Mouse (Mus musculus): ENCODE measurements around the gene Zfp410. TPM values are rescaled to one million over a fixed set of nuclear protein-coding genes. Genes with fewer than 3 reads are reported as not detected.

Zfp410 gene
- polyA plus RNA-seq, 1 experiment from 2014 or later: 82.1 TPM

DNA sequence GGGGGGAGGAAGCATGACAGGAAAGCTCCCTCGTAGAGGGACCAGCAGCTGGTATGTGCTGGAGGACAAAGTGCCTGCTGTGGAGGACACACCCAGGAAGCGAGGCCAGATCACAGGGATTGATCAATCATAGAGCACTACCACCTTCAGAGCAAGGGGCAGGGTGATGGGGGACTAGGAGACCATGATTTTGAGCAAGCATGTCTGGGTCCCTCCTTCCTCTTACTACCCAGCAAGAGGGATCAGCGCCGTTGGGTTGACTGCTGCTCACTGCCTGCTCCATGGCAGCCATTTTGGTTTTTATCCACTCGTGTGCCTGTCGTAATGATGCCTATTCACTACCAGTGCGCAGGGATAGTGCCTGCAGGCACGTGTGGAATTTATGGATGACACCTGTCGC lies 47.6 kb downstream of the Zfp410 start:
- Histone ChIP-seq H3K27me3 (no peaks in the 10 kb centered on the region), H3K9me3 (no peaks in the 10 kb centered on the region), H3K4me1 (replicated peaks) (peaks cover 24% of the 10 kb centered on the region), H3K9ac (no peak overlapping the region), H3K27ac (replicated peaks) (no peak overlapping the region), H3K4me2 (no peak overlapping the region), H3K36me3 (peaks cover 25% of the 10 kb centered on the region), H3K4me3 (no peak overlapping the region)
- ATAC-seq (ENCODE audit: low read depth): no peak
- WGBS: 78% methylated on average over 9 of the region's 9 CpGs

DNA sequence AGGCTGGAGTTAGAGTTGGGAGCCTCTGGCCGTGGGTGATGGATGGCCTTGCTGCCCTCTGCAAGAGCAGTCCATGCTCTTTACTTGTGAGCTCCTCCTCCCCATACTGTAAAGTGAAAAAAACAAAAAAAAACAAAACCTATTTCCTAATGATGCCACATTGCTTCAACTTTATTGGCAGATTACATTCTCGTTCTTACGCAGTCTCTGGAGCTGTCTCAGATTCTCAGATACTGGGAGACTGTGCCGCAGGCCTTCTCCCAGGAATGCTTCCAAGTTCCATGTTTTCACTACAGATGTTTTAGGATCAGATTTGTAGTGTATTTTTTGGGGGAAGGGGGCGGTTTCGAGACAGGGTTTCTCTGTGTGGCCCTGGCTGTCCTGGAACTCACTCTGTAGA lies 48.5 kb downstream of the Zfp410 start:
- H3K4me2 ChIP-seq: no peak overlapping the region
- WGBS: 97% methylated on average over 6 of the region's 6 CpGs
- H3K9ac ChIP-seq: no peak overlapping the region
- H3K36me3 ChIP-seq: peaks cover 33% of the 10 kb centered on the region
- H3K27ac ChIP-seq (replicated peaks): no peak overlapping the region
- peaks cover 24% of the 10 kb centered on the region for H3K4me1 ChIP-seq (replicated peaks)
- ATAC-seq (ENCODE audit: low read depth): no peak
- no peak overlapping the region for H3K4me3 ChIP-seq
- no peaks in the 10 kb centered on the region for H3K27me3 ChIP-seq
- H3K9me3 ChIP-seq: no peaks in the 10 kb centered on the region

DNA sequence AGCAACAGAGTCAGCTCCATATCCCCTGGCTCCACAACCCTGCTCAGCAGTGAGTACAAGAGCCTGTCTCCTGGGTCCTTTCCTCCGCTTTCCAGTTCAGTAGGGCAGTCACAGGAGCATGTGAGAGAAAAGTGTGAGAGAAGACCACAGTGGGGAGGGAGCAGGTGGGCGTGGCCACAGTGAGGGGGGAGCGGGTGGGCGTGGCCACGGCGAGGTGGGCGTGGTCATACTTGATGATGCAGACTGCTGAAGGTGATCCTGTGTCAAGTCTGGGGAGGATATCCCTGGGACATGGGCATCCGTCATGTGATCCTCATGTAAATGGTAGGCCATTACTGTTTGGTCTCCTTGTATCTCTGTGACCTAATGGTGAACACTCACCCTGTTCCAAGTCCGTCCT lies 50.3 kb downstream of the Zfp410 start:
- no peak overlapping the region for H3K9ac ChIP-seq
- H3K27me3 ChIP-seq: no peaks in the 10 kb centered on the region
- no peak overlapping the region for H3K27ac ChIP-seq (replicated peaks)
- H3K9me3 ChIP-seq: no peaks in the 10 kb centered on the region
- ATAC-seq (ENCODE audit: low read depth): no peak
- H3K4me3 ChIP-seq: no peak overlapping the region
- peaks cover 52% of the 10 kb centered on the region for H3K36me3 ChIP-seq
- H3K4me1 ChIP-seq (replicated peaks): peaks cover 13% of the 10 kb centered on the region
- WGBS: 62% methylated on average over 9 of the region's 9 CpGs
- no peak overlapping the region for H3K4me2 ChIP-seq

DNA sequence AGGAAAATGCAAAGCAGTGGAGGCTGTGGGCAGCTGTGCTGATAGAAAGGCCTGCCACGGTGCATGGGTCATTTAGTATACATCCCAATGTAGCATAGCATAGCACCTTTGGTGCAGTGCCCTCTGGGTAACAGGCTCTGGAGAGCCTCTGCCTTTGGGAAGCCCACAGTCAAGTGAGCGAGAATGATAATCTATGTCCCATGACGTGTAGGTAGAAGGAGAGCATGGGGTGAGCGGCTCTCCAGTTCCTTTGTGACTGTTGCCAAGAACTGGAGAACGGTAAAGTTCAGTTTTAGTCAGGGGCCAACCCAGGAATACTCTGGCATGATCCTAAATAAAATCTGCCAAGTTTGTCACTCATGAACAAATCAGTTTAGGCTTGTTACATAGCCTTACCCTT lies 55.0 kb downstream of the Zfp410 start:
- peaks cover 80% of the 10 kb centered on the region for H3K36me3 ChIP-seq
- ATAC-seq (ENCODE audit: low read depth): no peak
- WGBS: 92% methylated on average over 5 of the region's 5 CpGs

DNA sequence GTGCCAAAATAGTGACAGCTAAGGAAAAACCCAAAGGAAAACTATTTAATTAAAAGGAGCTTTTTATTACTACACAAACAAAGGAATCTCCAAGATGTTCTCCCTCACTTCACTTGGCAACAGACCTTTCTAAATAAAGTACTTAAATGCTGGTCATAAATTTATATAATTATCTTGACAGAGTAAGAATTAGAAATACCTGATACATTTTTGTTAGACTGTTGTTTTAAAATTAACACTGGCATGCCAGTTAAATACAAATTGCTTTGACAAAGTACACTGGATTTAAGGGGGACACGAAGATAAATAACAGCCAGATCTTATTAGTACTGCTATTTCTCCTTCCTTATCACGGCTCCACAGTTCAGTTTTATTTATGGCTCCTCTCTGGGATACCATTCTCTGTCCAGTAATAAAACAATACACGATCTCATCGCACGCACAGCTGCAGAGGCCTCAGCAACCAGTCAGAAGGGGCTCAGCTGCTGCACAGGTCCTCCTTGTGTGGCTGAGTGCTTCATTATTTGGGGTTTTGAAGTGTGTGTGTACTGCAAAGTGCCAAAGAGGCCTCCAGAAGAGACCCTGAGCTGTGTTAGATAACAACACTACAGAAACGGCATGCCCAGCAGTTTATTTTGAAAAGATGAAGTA lies 57.3 kb downstream of the Zfp410 start:
- Histone ChIP-seq H3K27me3 (no peaks in the 10 kb centered on the region), H3K4me3 (no peak overlapping the region), H3K9me3 (no peaks in the 10 kb centered on the region), H3K9ac (no peak overlapping the region), H3K4me2 (no peak overlapping the region), H3K36me3 (peaks cover 59% of the 10 kb centered on the region), H3K27ac (replicated peaks) (peak overlapping the region; percentile 80), H3K4me1 (replicated peaks) (peaks cover 15% of the 10 kb centered on the region)
- ATAC-seq (ENCODE audit: low read depth): peak; percentile 75
- WGBS: 31% methylated on average over 6 of the region's 6 CpGs

More for the DNA sequence above, 55.0 kb downstream of the Zfp410 start:
- Histone ChIP-seq H3K4me1 (replicated peaks) (peaks cover 15% of the 10 kb centered on the region), H3K4me3 (no peak overlapping the region), H3K27me3 (no peaks in the 10 kb centered on the region), H3K4me2 (no peak overlapping the region), H3K9me3 (no peaks in the 10 kb centered on the region), H3K9ac (no peak overlapping the region), H3K27ac (replicated peaks) (no peak overlapping the region)

DNA sequence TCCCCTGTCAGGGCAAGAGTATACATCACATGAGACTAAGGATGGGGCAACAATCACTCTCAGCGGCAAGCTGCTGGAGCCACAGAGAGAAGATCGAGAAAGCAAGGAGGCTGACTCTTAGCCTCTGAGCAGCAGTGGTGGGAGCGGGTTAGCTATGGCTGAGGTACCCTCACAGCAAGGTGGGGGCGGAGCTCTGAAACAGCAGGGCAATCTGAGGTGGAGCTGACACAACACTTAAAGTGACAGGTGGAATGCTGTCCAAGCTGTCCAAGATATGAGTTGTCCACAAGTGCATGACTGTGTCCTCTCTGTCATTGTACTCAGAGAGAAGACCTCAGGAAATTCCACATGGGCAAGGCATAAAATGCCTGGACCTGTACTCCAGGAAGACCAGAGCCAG lies 65.7 kb downstream of the Zfp410 start:
- Histone ChIP-seq H3K27me3 (no peaks in the 10 kb centered on the region), H3K36me3 (peaks cover 15% of the 10 kb centered on the region; the same call in 1 of the 2 replicates), H3K4me3 (no peak overlapping the region), H3K9ac (no peak overlapping the region), H3K4me1 (replicated peaks) (no peaks in the 10 kb centered on the region), H3K4me2 (no peak overlapping the region), H3K27ac (replicated peaks) (no peak overlapping the region), H3K9me3 (no peaks in the 10 kb centered on the region)
- no peak for ATAC-seq (ENCODE audit: low read depth)
- WGBS: 93% methylated on average over 4 of the region's 4 CpGs

DNA sequence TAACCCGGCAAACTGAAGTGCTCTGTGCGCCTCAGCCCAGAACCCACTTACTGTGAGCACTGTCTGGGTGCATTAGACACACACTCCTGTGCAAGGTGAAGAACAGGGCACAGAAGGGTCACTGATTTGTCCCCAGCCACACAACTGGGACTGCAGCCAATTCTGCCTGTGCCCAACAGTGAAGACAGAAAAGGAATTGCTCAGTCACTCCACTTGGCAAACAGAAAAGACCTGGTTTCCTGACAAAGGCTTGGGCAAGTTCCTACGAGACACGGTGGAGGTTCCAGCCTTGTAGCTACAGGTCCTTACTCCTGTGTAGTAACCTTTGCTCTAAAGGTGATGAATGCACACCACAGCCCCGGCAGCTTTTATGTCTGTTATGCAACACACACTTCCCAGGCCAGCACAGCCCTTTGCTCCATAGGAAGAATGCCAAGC lies 68.0 kb downstream of the Zfp410 start:
- no peaks in the 10 kb centered on the region for H3K4me1 ChIP-seq (replicated peaks)
- 0 out of 2 replicates have a peak, but pooled peaks cover 15% of the 10 kb centered on the region for H3K36me3 ChIP-seq
- no peak overlapping the region for H3K4me2 ChIP-seq
- no peak overlapping the region for H3K9ac ChIP-seq
- no peak overlapping the region for H3K4me3 ChIP-seq
- H3K9me3 ChIP-seq: no peaks in the 10 kb centered on the region
- WGBS: 74% methylated on average over 5 of the region's 5 CpGs
- H3K27ac ChIP-seq (replicated peaks): no peak overlapping the region
- no peaks in the 10 kb centered on the region for H3K27me3 ChIP-seq
- no peak for ATAC-seq (ENCODE audit: low read depth)

DNA sequence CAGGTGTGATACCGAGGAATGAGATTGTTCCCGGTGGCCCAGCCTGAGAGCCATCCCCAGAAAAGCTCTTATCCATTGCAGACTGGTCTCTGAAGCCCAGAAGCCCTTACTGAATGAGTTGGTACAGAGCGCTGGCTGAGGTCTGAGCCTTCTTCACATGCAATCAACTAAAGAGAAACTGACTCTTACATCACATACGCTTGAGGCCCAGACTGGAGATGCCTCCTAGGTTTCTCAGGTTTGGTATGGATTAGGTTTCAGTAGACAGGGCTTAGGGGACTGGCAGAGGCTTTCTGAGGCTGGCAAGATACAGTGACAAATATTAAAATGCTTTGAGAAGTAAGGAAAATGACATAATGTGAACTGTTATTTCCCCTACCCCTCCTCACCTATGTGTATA lies 68.8 kb downstream of the Zfp410 start:
- Histone ChIP-seq H3K4me3 (no peak overlapping the region), H3K9ac (no peak overlapping the region), H3K36me3 (0 out of 2 replicates have a peak, but pooled peaks cover 15% of the 10 kb centered on the region), H3K4me2 (no peak overlapping the region), H3K27me3 (no peaks in the 10 kb centered on the region), H3K9me3 (no peaks in the 10 kb centered on the region), H3K27ac (replicated peaks) (no peak overlapping the region), H3K4me1 (replicated peaks) (no peaks in the 10 kb centered on the region)
- no peak for ATAC-seq (ENCODE audit: low read depth)
- 92% methylated on average over 4 of the region's 4 CpGs for whole genome bisulfite sequencing

DNA sequence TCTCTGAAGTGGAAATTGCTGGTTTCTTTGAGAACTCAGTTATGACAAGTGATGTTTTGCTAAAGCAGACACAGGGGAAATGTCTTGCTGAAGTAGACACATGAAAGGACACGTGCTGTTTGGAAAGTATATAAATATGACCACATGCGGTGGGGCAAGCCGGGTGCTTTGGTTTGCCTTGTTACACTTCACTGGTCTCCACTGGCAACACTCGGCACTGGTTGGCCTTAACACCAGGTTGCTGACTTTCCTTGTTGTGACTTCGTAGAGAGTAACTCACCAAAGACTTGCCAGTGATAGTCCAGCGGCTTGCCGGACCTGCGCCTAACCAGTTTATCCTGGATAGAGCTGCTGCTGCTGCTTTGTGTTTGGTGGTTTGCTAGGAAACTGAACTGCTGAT lies 71.4 kb downstream of the Zfp410 start:
- H3K4me1 ChIP-seq (replicated peaks): no peaks in the 10 kb centered on the region
- H3K36me3 ChIP-seq: 0 out of 2 replicates have a peak, but pooled peaks cover 11% of the 10 kb centered on the region
- H3K9me3 ChIP-seq: no peaks in the 10 kb centered on the region
- ATAC-seq (ENCODE audit: low read depth): no peak
- H3K9ac ChIP-seq: no peak overlapping the region
- no peak overlapping the region for H3K27ac ChIP-seq (replicated peaks)
- 82% methylated on average over 8 of the region's 8 CpGs for whole genome bisulfite sequencing
- no peaks in the 10 kb centered on the region for H3K27me3 ChIP-seq
- no peak overlapping the region for H3K4me2 ChIP-seq
- no peak overlapping the region for H3K4me3 ChIP-seq

DNA sequence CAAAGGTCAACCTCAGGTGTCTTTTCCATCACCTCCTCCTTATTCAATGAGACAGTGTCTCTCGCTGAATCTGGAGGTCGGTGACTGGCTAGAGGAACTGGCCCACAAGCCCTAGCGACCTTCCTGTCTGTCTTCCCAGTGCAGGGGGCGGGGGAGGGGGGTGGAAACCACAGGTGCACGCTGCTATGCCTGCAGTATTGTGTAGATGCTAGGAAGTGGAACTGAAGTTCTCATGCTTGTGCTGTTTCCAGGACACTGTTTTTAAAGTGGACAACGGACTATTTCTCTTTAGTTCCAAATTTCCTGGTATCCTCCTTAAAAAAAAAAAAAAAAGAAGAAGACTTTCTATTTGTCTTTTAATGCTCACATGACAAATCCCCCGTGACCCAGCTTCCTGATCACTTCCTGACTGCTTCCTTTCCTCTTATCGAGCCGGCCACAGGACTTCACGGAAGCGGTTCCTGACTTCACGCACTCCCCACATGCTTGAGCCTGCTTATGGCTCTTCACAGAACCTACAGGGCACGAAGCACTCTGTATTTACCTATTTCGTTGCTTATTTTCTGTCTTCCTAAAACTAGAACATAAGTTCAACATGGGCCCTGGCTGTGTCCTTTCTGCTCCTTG lies 72.2 kb downstream of the Zfp410 start:
- Histone ChIP-seq H3K4me3 (no peak overlapping the region), H3K4me1 (replicated peaks) (no peaks in the 10 kb centered on the region), H3K9me3 (no peaks in the 10 kb centered on the region), H3K9ac (no peak overlapping the region), H3K36me3 (0 out of 2 replicates have a peak, but pooled peaks cover 11% of the 10 kb centered on the region), H3K27me3 (no peaks in the 10 kb centered on the region), H3K27ac (replicated peaks) (no peak overlapping the region), H3K4me2 (no peak overlapping the region)
- 75% methylated on average over 14 of the region's 14 CpGs for WGBS
- ATAC-seq (ENCODE audit: low read depth): no peak

DNA sequence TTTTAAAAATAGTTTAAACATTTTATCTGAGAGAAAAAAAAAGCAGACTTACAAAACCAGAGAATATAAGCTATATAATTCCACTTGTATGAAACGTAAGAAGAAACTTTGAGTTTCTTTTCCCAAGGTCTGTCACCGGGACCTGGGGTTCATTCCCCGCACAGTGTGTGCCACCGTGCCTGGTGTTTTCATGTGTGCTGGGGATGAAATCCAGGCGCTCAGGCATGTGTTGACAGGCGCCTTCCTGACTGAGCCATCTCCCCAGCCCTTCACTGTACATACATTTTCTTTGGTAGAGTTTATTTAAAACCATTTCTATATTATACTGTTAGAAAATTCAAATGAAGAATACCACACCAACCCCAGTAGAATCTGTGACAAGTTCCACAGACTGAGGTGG lies 73.7 kb downstream of the Zfp410 start:
- WGBS: 89% methylated on average over 6 of the region's 6 CpGs
- no peaks in the 10 kb centered on the region for H3K27me3 ChIP-seq
- no peak overlapping the region for H3K4me3 ChIP-seq
- no peak overlapping the region for H3K27ac ChIP-seq (replicated peaks)
- no peak overlapping the region for H3K4me2 ChIP-seq
- 0 out of 2 replicates have a peak, but pooled peaks cover 2% of the 10 kb centered on the region for H3K36me3 ChIP-seq
- no peaks in the 10 kb centered on the region for H3K9me3 ChIP-seq
- ATAC-seq (ENCODE audit: low read depth): no peak
- no peak overlapping the region for H3K9ac ChIP-seq
- H3K4me1 ChIP-seq (replicated peaks): no peaks in the 10 kb centered on the region

DNA sequence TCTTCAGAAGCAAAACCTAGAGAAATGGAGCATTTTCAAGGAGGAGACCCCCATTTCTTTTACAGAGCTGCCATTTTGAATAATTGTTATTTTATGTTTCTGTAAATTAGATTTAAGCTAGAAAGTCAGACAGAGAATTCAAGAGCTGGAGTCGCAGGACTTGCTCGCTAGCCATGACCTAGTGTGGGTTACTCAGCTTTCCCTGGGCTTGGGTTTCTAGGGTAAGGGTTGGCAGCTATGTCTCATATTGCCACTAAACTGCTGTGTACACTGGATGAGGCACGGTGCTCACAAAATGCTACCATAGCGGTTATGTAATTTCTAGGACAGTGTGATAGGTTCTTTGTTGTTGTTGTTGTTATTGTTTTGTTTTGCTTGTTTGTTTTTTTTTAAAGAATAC lies 76.0 kb downstream of the Zfp410 start:
- WGBS: 97% methylated on average over 4 of the region's 4 CpGs
- ATAC-seq (ENCODE audit: low read depth): no peak

More for the DNA sequence above, 76.0 kb downstream of the Zfp410 start:
- no peaks in the 10 kb centered on the region for H3K27me3 ChIP-seq
- H3K4me3 ChIP-seq: no peak overlapping the region
- no peak overlapping the region for H3K4me2 ChIP-seq
- no peaks in the 10 kb centered on the region for H3K9me3 ChIP-seq
- H3K27ac ChIP-seq (replicated peaks): no peak overlapping the region
- no peaks in the 10 kb centered on the region for H3K36me3 ChIP-seq
- H3K9ac ChIP-seq: no peak overlapping the region
- H3K4me1 ChIP-seq (replicated peaks): no peaks in the 10 kb centered on the region

All from neural tube, embryonic 13.5 days (tissue).